Mouse (Mus musculus): ENCODE measurements around the gene Git2. TPM values are rescaled to one million over a fixed set of nuclear protein-coding genes. Genes with fewer than 3 reads are reported as not detected.

The Git2 gene
- total RNA-seq, 2 experiments from 2014 or later, result 32.0 to 46.1 TPM

GRCm38 (mm10) chr5:114772456-114773203 lies 2.7 kb downstream of the Git2 start:
- intact Hi-C loops (cut with DNase I), result loop anchor here (5.0 kb wide), 2 partner anchors 35 to 65 kb away; partner anchors contain the start of gene Tchp
- no peak for DNase-seq (ENCODE audit: low spot score in 2 of 2)

- intact Hi-C loops (cut with DNase I), result loop anchor here (5.0 kb wide), 2 partner anchors 36 to 64 kb away; partner anchors contain the start of gene Tchp
- no peak for DNase-seq (ENCODE audit: low spot score in 2 of 2)
These were observed 3.5 kb downstream of the Git2 start for GRCm38 (mm10) chr5:114771796-114772195.

GRCm38 (mm10) chr5:114769786-114770185 lies 5.5 kb downstream of the Git2 start:
- intact Hi-C loops (cut with DNase I), result loop anchor here (5.0 kb wide), 2 partner anchors 38 to 62 kb away; partner anchors contain the start of gene Tchp

GRCm38 (mm10) chr5:114767185-114767584 lies 8.1 kb downstream of the Git2 start:
- intact Hi-C loops (cut with DNase I), result no loop called here
- no peak for DNase-seq (ENCODE audit: low spot score in 2 of 2)

More at GRCm38 (mm10) chr5:114769786-114770185, 5.5 kb downstream of the Git2 start:
- DNase-seq (ENCODE audit: low spot score in 2 of 2), result no peak

- intact Hi-C loops (cut with DNase I), result no loop called here
- DNase-seq (ENCODE audit: low spot score in 2 of 2), result no peak
These were observed 8.6 kb downstream of the Git2 start for GRCm38 (mm10) chr5:114766686-114767085.

GRCm38 (mm10) chr5:114764812-114765735 lies 10.2 kb downstream of the Git2 start:
- DNase-seq (ENCODE audit: low spot score in 2 of 2), result no peak
- intact Hi-C loops (cut with DNase I), result no loop called here

GRCm38 (mm10) chr5:114761980-114762379 lies 13.3 kb downstream of the Git2 start:
- no peak for DNase-seq (ENCODE audit: low spot score in 2 of 2)
- intact Hi-C loops (cut with DNase I), result no loop called here

- no peak for DNase-seq (ENCODE audit: low spot score in 2 of 2)
- intact Hi-C loops (cut with DNase I), result no loop called here
These were observed 15.7 kb downstream of the Git2 start for GRCm38 (mm10) chr5:114759536-114760090.

- DNase-seq (ENCODE audit: low spot score in 2 of 2), result no peak
- intact Hi-C loops (cut with DNase I), result no loop called here
These were observed 21.9 kb downstream of the Git2 start for GRCm38 (mm10) chr5:114753384-114753783.

- intact Hi-C loops (cut with DNase I), result no loop called here
- no peak for DNase-seq (ENCODE audit: low spot score in 2 of 2)
These were observed 22.9 kb downstream of the Git2 start for GRCm38 (mm10) chr5:114752397-114752796.

- intact Hi-C loops (cut with DNase I), result no loop called here
- DNase-seq (ENCODE audit: low spot score in 2 of 2), result no peak
These were observed 25.0 kb downstream of the Git2 start for GRCm38 (mm10) chr5:114750325-114750724.

- DNase-seq (ENCODE audit: low spot score in 2 of 2), result no peak
- intact Hi-C loops (cut with DNase I), result no loop called here
These were observed 27.8 kb downstream of the Git2 start for GRCm38 (mm10) chr5:114747521-114747920.

GRCm38 (mm10) chr5:114746886-114747285 lies 28.4 kb downstream of the Git2 start:
- no peak for DNase-seq (ENCODE audit: low spot score in 2 of 2)
- intact Hi-C loops (cut with DNase I), result no loop called here

GRCm38 (mm10) chr5:114745581-114745980 lies 29.7 kb downstream of the Git2 start:
- intact Hi-C loops (cut with DNase I), result no loop called here
- DNase-seq (ENCODE audit: low spot score in 2 of 2), result no peak

GRCm38 (mm10) chr5:114743697-114744090 lies 31.6 kb downstream of the Git2 start:
- intact Hi-C loops (cut with DNase I), result no loop called here
- DNase-seq (ENCODE audit: low spot score in 2 of 2), result no peak

GRCm38 (mm10) chr5:114742998-114743696 lies 32.2 kb downstream of the Git2 start:
- intact Hi-C loops (cut with DNase I), result no loop called here
- DNase-seq (ENCODE audit: low spot score in 2 of 2), result peak in 1 of 2 experiments; percentile 44

- intact Hi-C loops (cut with DNase I), result no loop called here
- no peak for DNase-seq (ENCODE audit: low spot score in 2 of 2)
These were observed 32.7 kb downstream of the Git2 start for GRCm38 (mm10) chr5:114742572-114742971.

- no peak for DNase-seq (ENCODE audit: low spot score in 2 of 2)
- intact Hi-C loops (cut with DNase I), result no loop called here
These were observed 34.7 kb downstream of the Git2 start for GRCm38 (mm10) chr5:114740595-114740994.

- intact Hi-C loops (cut with DNase I), result no loop called here
- DNase-seq (ENCODE audit: low spot score in 2 of 2), result no peak
These were observed 36.5 kb downstream of the Git2 start for GRCm38 (mm10) chr5:114738707-114739241.
